In genomic region chr7:96952094-96952493, GRCm38 (mm10) we compare ENCODE assay signal across 8 mouse cellular contexts. TPM values are rescaled to one million over a fixed set of nuclear protein-coding genes. Genes with fewer than 3 reads are reported as not detected.
DNase-seq lines count a peak whose midpoint lies in the region; ATAC-seq and TF ChIP-seq lines count a peak whose summit lies in the region.

No protein-coding gene starts in this region.

- no peak overlapping the region for H3K27ac ChIP-seq in left cerebral cortex, adult 2 months
- H3K27ac ChIP-seq in neural tube, embryonic 14.5 days (ENCODE audit: low read depth, low read length): no peak overlapping the region

- peaks cover 4% of the 10 kb centered on the region; the same call in 1 of the 2 replicates for H3K4me1 ChIP-seq in neural tube, embryonic 14.5 days (ENCODE audit: control insufficient read depth, insufficient read depth, low read length)

- 0 out of 2 replicates have a peak, but pooled peaks have one; percentile 12 for ATAC-seq in erythroblast, adult 5-6 weeks (replicated peaks; ENCODE audit: low FRiP score, poor library complexity, severe bottlenecking)
- ATAC-seq in neural tube, embryonic 14.5 days (ENCODE audit: low read depth): no peak

- H3K4me3 ChIP-seq in left cerebral cortex, adult 2 months: peak overlapping the region; percentile 86
- H3K4me3 ChIP-seq in neural tube, embryonic 14.5 days (ENCODE audit: low read depth, low read length): peak overlapping the region; percentile 62

- no peaks in the 10 kb centered on the region for H3K27me3 ChIP-seq in neural tube, embryonic 14.5 days (ENCODE audit: control insufficient read depth, insufficient read depth, low read length)

- H3K4me2 ChIP-seq in neural tube, embryonic 14.5 days (ENCODE audit: low read depth, low read length): peak overlapping the region; percentile 57

- no peak for DNase-seq in left cerebral cortex, adult 2 months (ENCODE audit: extremely low spot score in 1 of 2, low spot score in 2 of 2)
- no peak for DNase-seq in left cerebral cortex, postnatal 25 days (ENCODE audit: low spot score in 2 of 2)
- peak; percentile 11 for DNase-seq in kidney, postnatal 10 days
- no peak for DNase-seq in frontal cortex, postnatal 10 days (ENCODE audit: low spot score in 2 of 2)
- no peak for DNase-seq in cerebellum, postnatal 4 days (ENCODE audit: low spot score in 2 of 2)
- no peak for DNase-seq in urinary bladder, postnatal 36 days (ENCODE audit: low spot score in 2 of 2)

- no peak for TF ChIP-seq CTCF in left cerebral cortex, adult 2 months (IDR thresholded peaks at IDR 0.05)

- no peak overlapping the region; the same call in 1 of the 2 replicates for H3K9ac ChIP-seq in neural tube, embryonic 14.5 days (replicated peaks; ENCODE audit: low read depth, low read length)

- H3K9me3 ChIP-seq in neural tube, embryonic 14.5 days (ENCODE audit: control insufficient read depth, low read length): no peaks in the 10 kb centered on the region

- no peaks in the 10 kb centered on the region for H3K36me3 ChIP-seq in neural tube, embryonic 14.5 days (ENCODE audit: control insufficient read depth, insufficient read depth, low read length)

- 38% methylated on average over 5 of the region's 5 CpGs for WGBS in neural tube, embryonic 14.5 days

- intact Hi-C loops in left cerebral cortex, adult 2 months (cut with DNase I): no loop called here
- intact Hi-C loops in left cerebral cortex, postnatal 25 days (cut with DNase I): no loop called here

RNA-seq across cellular contexts. Expression of gene Nars2, which starts 0.8 kb away (rescaled TPM):
- total RNA-seq in left cerebral cortex, adult 2 months (2021): 10 to 100 TPM; 14.8 to 18.8 TPM
- total RNA-seq in left cerebral cortex, postnatal 25 days (2021): 10 to 100 TPM; 17.4 to 18.3 TPM
- 5.4 and 11.5 TPM in 2 replicates for total RNA-seq in erythroblast, adult 5-6 weeks (2015; ENCODE audit: low replicate concordance)
- total RNA-seq in erythroblast, adult 5-6 weeks (2017; ENCODE audit: low replicate concordance): 4.9 and 7.0 TPM in 2 replicates
- 20.2 and 23.9 TPM in 2 replicates for polyA plus RNA-seq in neural tube, embryonic 14.5 days (2014; fragmentation: Nextera tagmentation; extraction: Ambion mirVana)
